Mouse (Mus musculus): ENCODE results near the gene Grb7. TPM values are rescaled to one million over a fixed set of nuclear protein-coding genes. Genes with fewer than 3 reads are reported as not detected.

The Grb7 gene
- polyA plus RNA-seq, 1 experiment, result 1.2 TPM

- H3K27me3 ChIP-seq (ENCODE audit: control insufficient read depth, insufficient read depth, low read length), result no peaks in the 10 kb centered on the region
- DNase-seq (ENCODE audit: low read depth in 1 of 2, low spot score in 2 of 2), result no peak
- no peak overlapping the region for H3K4me3 ChIP-seq (ENCODE audit: extremely low read depth, insufficient read depth, insufficient read length)
- TF ChIP-seq CTCF (IDR thresholded peaks at IDR 0.05; ENCODE audit: extremely low read depth, insufficient read depth, insufficient read length, insufficient replicate concordance) (no peak), POLR2A (IDR thresholded peaks at IDR 0.05; ENCODE audit: low read depth, low read length) (no peak)
- H3K27ac ChIP-seq (ENCODE audit: insufficient read depth, low read length), result peak overlapping the region; percentile 85
- peaks cover 36% of the 10 kb centered on the region for H3K36me3 ChIP-seq (ENCODE audit: control insufficient read depth, insufficient read depth, low read length)
- H3K4me1 ChIP-seq (ENCODE audit: control insufficient read depth, insufficient read depth, insufficient read length), result peaks cover 21% of the 10 kb centered on the region; the same call in 1 of the 2 replicates
- WGBS, result 47% methylated on average over 22 of the region's 22 CpGs
Measured at GRCm38 (mm10) chr11:98469761-98470714, 23.8 kb downstream of the Grb7 start.

- Histone ChIP-seq H3K27ac (ENCODE audit: insufficient read depth, low read length) (peak overlapping the region; percentile 85), H3K27me3 (ENCODE audit: control insufficient read depth, insufficient read depth, low read length) (no peaks in the 10 kb centered on the region), H3K36me3 (ENCODE audit: control insufficient read depth, insufficient read depth, low read length) (peaks cover 32% of the 10 kb centered on the region), H3K4me1 (ENCODE audit: control insufficient read depth, insufficient read depth, insufficient read length) (peaks cover 21% of the 10 kb centered on the region; the same call in 1 of the 2 replicates), H3K4me3 (ENCODE audit: extremely low read depth, insufficient read depth, insufficient read length) (no peak overlapping the region)
- TF ChIP-seq CTCF (IDR thresholded peaks at IDR 0.05; ENCODE audit: extremely low read depth, insufficient read depth, insufficient read length, insufficient replicate concordance) (no peak), POLR2A (IDR thresholded peaks at IDR 0.05; ENCODE audit: low read depth, low read length) (no peak)
- WGBS, result 39% methylated on average over 6 of the region's 6 CpGs
- peak in 1 of 2 experiments; percentile 48 for DNase-seq (ENCODE audit: low read depth in 1 of 2, low spot score in 2 of 2)
Measured at GRCm38 (mm10) chr11:98470795-98471194, 24.6 kb downstream of the Grb7 start.

GRCm38 (mm10) chr11:98472696-98473095, 26.5 kb downstream of the Grb7 start:
- Histone ChIP-seq H3K27ac (ENCODE audit: insufficient read depth, low read length) (peak overlapping the region; percentile 66), H3K4me1 (ENCODE audit: control insufficient read depth, insufficient read depth, insufficient read length) (peaks cover 24% of the 10 kb centered on the region; the same call in 1 of the 2 replicates), H3K27me3 (ENCODE audit: control insufficient read depth, insufficient read depth, low read length) (no peaks in the 10 kb centered on the region), H3K36me3 (ENCODE audit: control insufficient read depth, insufficient read depth, low read length) (peaks cover 21% of the 10 kb centered on the region), H3K4me3 (ENCODE audit: extremely low read depth, insufficient read depth, insufficient read length) (no peak overlapping the region)
- DNase-seq (ENCODE audit: low read depth in 1 of 2, low spot score in 2 of 2), result no peak
- TF ChIP-seq POLR2A (IDR thresholded peaks at IDR 0.05; ENCODE audit: low read depth, low read length) (no peak), CTCF (IDR thresholded peaks at IDR 0.05; ENCODE audit: extremely low read depth, insufficient read depth, insufficient read length, insufficient replicate concordance) (no peak)
- 75% methylated on average over 4 of the region's 4 CpGs for WGBS

GRCm38 (mm10) chr11:98473916-98474479, 27.8 kb downstream of the Grb7 start:
- peaks cover 31% of the 10 kb centered on the region; the same call in 1 of the 2 replicates for H3K4me1 ChIP-seq (ENCODE audit: control insufficient read depth, insufficient read depth, insufficient read length)
- peaks cover 15% of the 10 kb centered on the region for H3K36me3 ChIP-seq (ENCODE audit: control insufficient read depth, insufficient read depth, low read length)
- TF ChIP-seq CTCF (IDR thresholded peaks at IDR 0.05; ENCODE audit: extremely low read depth, insufficient read depth, insufficient read length, insufficient replicate concordance) (no peak), POLR2A (IDR thresholded peaks at IDR 0.05; ENCODE audit: low read depth, low read length) (no peak)
- 66% methylated on average over 8 of the region's 8 CpGs for WGBS
- no peak for DNase-seq (ENCODE audit: low read depth in 1 of 2, low spot score in 2 of 2)
- no peak overlapping the region for H3K27ac ChIP-seq (ENCODE audit: insufficient read depth, low read length)
- no peaks in the 10 kb centered on the region for H3K27me3 ChIP-seq (ENCODE audit: control insufficient read depth, insufficient read depth, low read length)
- H3K4me3 ChIP-seq (ENCODE audit: extremely low read depth, insufficient read depth, insufficient read length), result no peak overlapping the region

GRCm38 (mm10) chr11:98474967-98475366, 28.8 kb downstream of the Grb7 start:
- peaks cover 13% of the 10 kb centered on the region for H3K36me3 ChIP-seq (ENCODE audit: control insufficient read depth, insufficient read depth, low read length)
- H3K4me3 ChIP-seq (ENCODE audit: extremely low read depth, insufficient read depth, insufficient read length), result no peak overlapping the region
- peaks cover 32% of the 10 kb centered on the region; the same call in 1 of the 2 replicates for H3K4me1 ChIP-seq (ENCODE audit: control insufficient read depth, insufficient read depth, insufficient read length)
- no peak for DNase-seq (ENCODE audit: low read depth in 1 of 2, low spot score in 2 of 2)
- no peaks in the 10 kb centered on the region for H3K27me3 ChIP-seq (ENCODE audit: control insufficient read depth, insufficient read depth, low read length)
- no peak for TF ChIP-seq POLR2A (IDR thresholded peaks at IDR 0.05; ENCODE audit: low read depth, low read length)
- H3K27ac ChIP-seq (ENCODE audit: insufficient read depth, low read length), result peak overlapping the region; percentile 15; the same call in 1 of the 2 replicates
- WGBS, result 85% methylated on average over 11 of the region's 11 CpGs

GRCm38 (mm10) chr11:98475630-98476433, 29.6 kb downstream of the Grb7 start:
- no peak overlapping the region for H3K27ac ChIP-seq (ENCODE audit: insufficient read depth, low read length)
- no peak for TF ChIP-seq CTCF (IDR thresholded peaks at IDR 0.05; ENCODE audit: extremely low read depth, insufficient read depth, insufficient read length, insufficient replicate concordance)
- no peak for TF ChIP-seq POLR2A (IDR thresholded peaks at IDR 0.05; ENCODE audit: low read depth, low read length)
- DNase-seq (ENCODE audit: low read depth in 1 of 2, low spot score in 2 of 2), result no peak
- peaks cover 29% of the 10 kb centered on the region; the same call in 1 of the 2 replicates for H3K4me1 ChIP-seq (ENCODE audit: control insufficient read depth, insufficient read depth, insufficient read length)
- no peaks in the 10 kb centered on the region for H3K27me3 ChIP-seq (ENCODE audit: control insufficient read depth, insufficient read depth, low read length)
- 79% methylated on average over 9 of the region's 9 CpGs for WGBS
- H3K36me3 ChIP-seq (ENCODE audit: control insufficient read depth, insufficient read depth, low read length), result peaks cover 13% of the 10 kb centered on the region
- no peak overlapping the region for H3K4me3 ChIP-seq (ENCODE audit: extremely low read depth, insufficient read depth, insufficient read length)

Measured in spleen, adult 2 months (tissue).